Mouse (Mus musculus): ENCODE measurements around the gene Gm11027. TPM values are rescaled to one million over a fixed set of nuclear protein-coding genes. Genes with fewer than 3 reads are reported as not detected.
A peak's percentile ranks its signal among the peaks of the same experiment; 100 is the strongest.
"Not testable (repeated sequence)": the region's sequence is repeated elsewhere in the genome, so short reads cannot be mapped to it uniquely, and the experiment has no call there.

The Gm11027 gene
- not detected for total RNA-seq (2021)

DNA sequence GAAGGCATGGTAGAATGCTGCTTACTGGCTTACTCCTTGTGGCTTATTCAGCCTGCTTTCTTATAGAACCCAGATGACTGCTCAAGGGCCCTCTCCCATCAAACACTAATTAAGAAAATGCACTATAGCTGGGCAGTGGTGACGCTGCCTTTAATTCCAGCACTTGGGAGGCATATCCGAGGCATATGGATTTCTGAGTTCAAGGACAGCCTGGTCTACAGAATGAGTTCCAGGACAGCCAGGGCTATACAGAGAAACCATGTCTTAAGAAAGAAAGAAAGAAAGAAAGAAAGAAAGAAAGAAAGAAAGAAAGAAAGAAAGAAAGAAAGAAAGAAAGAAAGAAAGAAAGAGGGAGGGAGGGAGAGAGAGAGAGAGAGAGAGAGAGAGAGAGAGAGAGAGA lies at the start of gene Gm11027:
TSS of gene Gm11027 (plus strand) at position 301 of the 400 bp plus-strand sequence.
- DNase-seq; intact Hi-C loops (cut with DNase I): not testable (repeated sequence)

DNA sequence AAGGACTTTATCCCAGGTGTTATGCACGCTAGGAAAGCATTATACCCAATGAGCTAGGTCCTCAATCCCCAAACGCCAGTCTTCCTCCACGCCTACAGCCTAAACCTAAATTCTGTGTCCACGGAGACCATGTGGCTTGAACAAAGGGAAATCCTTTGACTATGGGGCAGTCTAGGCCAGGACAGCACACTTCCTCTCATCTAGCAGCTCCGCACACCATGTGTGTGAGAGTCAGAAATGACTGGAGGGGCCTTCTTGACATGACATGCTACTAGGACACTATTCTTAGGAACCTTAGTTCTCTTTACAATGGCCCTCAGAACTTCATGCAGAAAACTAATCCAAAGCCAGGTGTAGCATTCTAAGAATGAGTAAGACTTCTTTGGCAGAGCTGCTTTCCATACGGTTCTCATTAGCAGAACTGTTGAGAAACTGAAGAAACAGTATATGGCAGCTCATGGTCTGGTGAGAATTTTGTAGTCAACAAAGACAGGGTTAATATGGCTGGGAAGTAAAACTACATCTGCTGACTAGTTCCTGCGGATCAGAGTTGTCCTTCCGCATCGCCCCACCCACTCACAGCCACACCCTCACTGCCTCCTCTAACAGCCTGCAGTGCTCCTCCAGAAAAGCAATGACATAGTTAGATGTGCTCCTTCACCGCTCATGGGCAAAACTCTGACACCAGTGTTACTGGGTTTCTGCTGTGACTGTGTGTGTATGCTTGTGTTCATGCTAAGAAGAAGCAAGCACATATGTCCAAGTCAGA lies 48.7 kb upstream of the Gm11027 start:
- no peak for DNase-seq
- intact Hi-C loops (cut with DNase I): no loop called here

DNA sequence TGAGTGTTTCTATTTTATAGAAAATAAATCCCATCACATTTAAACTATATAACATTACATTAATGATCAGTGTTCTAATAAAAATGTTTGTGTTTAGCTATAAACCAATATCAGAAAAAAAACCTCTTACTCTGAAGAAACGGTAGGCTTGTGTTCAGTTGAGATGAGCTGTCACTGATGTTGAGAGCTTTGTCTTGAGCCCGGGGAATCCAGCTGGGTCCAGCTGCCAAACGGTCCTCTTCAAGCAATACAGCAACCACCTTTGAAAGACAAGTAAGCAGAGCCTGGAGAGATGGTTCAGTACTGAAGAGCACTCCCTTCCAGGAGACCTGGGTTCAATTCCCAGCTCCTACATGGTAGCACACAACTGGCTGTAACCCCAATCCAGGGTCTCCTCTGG lies 45.7 kb upstream of the Gm11027 start:
- DNase-seq: no peak
- intact Hi-C loops (cut with DNase I): no loop called here

DNA sequence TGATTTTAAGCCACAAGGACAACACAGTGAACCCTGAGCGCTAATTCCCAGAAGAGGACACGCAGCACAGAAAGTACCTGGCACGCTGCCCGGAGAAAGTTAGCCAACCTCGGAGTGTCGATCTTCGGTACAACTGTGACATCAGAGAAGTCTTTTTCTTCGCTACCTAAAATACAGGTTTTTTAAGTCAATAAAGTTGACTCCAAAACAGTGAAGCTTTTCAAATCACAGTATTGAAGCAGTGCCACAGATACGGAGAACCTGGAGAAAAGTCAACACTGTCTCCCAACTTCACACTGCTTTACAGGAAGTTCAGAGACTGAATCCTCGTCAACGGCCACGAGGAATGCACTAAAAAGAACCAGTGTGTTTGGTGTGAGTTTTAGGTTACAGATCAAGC lies 43.6 kb upstream of the Gm11027 start:
- intact Hi-C loops (cut with DNase I): no loop called here
- peak; percentile 31 for DNase-seq

DNA sequence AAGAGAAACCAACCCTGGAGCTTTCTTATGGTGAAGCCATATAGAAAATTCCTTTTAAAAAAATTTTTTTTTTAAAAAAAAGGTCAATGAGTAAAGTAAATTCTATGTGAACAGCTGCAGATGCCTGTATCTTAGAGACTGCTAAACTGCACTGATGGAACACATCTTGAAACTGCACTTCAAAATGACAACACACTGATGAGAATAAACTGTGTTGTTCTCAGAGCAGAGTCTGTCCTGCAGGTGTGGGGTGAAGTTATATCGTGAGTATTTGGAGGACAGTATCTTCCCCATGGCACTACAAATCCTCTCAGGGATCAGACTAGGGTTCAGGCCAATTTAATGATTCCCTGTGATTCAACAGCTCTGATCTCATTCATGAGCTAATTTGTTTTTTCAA lies 43.1 kb upstream of the Gm11027 start:
- no peak for DNase-seq
- intact Hi-C loops (cut with DNase I): no loop called here

DNA sequence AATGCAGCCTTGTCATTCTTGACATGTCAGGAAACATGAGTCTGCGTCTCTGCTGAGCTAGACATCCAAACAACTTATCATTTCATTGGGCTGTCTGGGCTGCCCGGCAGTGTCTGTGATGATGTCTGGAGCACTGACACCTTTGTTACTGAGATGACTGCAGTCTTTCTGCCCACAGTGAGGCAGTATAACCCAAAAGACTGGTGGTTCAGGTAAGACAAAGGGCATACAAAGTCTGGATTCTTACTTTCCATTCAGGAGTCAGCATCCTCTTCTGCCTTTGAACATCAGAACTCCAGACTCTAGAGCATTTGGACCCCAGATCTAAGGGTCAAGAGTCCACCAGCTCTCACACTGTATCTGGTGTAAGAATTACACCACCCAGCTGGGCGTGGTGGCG lies 39.8 kb upstream of the Gm11027 start:
- intact Hi-C loops (cut with DNase I): no loop called here
- no peak for DNase-seq

DNA sequence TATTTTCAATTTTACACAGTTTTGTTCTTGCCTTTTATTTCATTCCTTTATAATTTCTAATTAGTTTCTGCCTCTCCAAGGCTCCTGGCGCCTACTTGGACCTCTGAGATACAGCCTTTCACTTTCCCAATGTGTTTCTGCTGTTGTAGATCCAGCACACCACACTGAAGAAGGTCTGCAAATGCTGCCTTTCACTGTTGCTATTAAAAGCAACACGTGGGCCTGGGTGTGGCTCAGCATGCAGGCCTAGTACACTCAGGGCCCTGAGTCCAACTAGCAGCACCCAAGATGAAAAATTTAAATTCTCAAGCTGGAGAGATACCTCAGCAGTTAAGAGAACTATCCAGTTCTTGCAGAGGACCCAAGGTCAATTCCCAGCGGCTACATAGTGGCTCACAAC lies 38.5 kb upstream of the Gm11027 start:
- DNase-seq: no peak
- intact Hi-C loops (cut with DNase I): no loop called here

DNA sequence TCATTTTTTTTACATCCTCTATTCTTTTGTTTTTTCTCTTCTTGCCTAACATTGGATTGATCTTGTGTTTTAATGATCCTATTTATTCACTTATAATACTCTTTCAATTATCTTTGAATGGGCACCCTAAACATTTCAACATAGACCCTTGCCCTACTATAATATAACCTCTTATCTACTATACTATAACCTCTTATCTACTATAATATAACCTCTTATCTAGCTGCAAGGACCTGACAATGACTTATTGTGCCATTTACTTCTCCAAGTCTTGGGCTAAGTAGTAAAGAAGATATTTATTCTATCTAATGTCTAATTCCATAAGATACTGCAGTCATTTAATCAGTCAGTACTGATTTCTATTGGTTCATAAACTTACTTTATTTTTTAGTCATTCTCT lies 36.8 kb upstream of the Gm11027 start:
- DNase-seq: no peak
- intact Hi-C loops (cut with DNase I): no loop called here

DNA sequence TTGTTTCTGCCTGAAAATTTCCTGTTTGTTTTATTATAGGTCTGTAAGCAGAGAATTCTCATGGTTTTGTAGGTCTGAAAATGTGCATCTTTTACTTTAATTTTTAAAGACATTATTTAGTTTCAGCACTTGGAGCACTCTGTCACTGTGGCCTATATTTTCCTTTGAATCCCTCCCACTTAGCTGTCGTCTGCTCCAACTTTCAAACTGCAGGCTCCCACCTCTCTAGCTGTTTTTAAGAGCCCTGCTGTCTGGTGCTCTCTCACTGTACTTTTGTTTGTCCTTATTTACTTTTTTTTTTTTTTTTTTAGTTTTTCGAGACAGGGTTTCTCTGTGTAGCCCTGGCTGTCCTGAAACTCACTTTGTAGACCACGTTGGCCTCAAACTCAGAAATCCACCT lies 36.4 kb upstream of the Gm11027 start:
- intact Hi-C loops (cut with DNase I): no loop called here

DNA sequence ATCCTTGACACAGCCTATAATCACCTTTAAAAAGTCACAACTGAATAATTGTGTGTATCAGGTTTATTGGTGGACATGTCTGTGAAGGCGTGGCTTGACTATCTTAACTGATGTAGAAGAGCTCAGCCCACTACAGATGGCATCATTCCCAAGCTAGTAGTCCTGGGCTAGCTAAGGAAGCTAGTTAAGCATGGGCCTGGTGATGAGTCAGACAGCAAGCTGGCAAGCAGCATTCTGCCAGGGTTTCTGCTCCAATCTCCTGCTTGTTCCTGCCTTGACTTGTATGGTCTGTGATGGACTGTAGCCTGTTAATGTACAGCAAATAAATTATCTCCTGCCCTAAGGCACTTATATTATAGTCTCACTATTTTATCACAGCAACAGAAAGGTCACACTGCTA lies 30.6 kb upstream of the Gm11027 start:
- intact Hi-C loops (cut with DNase I): no loop called here
- DNase-seq: no peak

More for the DNA sequence above, 36.4 kb upstream of the Gm11027 start:
- DNase-seq: no peak

DNA sequence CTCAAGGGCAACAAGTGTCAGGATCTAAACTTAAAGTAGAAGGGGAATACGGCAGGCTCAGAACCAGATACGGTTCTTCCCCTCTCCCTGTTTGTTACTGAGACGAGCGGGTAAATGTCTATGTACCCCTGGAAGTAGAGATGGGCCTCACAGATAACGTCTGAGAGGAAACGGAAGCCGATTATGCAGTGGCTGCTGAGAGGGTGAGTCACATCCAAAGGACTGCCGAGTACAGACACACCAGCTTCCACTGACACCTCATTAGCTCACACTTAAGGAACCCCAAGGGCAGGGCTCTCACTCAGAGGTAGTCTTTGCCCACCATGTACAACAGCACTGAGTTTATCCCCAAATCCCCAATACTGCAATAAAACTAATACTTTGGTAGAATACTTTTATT lies 20.5 kb upstream of the Gm11027 start:
- DNase-seq: no peak
- intact Hi-C loops (cut with DNase I): no loop called here

DNA sequence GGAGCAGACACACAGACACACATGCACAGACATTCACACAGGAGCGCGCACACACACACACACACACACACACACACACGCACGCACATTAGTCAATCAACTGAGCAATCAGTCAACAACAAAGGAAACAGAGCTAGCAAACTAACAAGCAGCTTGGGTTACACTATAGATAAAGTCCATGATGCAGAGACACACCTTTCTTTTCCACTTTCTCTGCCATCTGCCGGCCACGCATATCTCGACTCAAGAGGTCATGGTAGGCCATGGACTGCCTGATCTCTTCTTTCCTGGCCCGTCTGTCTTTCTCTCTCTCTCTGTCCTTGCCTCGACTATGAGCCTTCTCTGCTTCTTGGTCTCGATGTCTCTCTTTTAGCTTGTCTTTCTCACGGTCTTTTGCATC lies 19.6 kb upstream of the Gm11027 start:
- DNase-seq: no peak
- intact Hi-C loops (cut with DNase I): no loop called here

DNA sequence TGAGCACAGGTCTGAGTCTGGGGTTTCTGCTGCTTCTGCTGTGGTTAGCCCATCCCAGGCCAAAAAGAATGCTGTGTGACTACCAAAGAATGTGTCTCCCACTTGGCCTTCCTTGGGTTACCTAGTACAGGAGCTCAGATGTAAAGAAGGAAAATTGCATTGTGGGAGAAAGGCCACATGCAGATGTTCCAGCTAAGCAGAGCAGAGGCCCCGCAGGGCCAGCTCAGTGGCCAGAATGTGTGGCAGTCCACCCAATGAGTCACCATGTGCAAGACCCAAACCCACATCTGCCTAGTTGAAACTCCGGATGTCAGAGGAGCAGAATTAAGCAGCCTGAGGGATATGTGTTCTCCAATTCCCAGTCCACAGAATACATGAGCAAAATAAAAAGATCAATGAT lies 16.9 kb upstream of the Gm11027 start:
- intact Hi-C loops (cut with DNase I): no loop called here
- DNase-seq: no peak

DNA sequence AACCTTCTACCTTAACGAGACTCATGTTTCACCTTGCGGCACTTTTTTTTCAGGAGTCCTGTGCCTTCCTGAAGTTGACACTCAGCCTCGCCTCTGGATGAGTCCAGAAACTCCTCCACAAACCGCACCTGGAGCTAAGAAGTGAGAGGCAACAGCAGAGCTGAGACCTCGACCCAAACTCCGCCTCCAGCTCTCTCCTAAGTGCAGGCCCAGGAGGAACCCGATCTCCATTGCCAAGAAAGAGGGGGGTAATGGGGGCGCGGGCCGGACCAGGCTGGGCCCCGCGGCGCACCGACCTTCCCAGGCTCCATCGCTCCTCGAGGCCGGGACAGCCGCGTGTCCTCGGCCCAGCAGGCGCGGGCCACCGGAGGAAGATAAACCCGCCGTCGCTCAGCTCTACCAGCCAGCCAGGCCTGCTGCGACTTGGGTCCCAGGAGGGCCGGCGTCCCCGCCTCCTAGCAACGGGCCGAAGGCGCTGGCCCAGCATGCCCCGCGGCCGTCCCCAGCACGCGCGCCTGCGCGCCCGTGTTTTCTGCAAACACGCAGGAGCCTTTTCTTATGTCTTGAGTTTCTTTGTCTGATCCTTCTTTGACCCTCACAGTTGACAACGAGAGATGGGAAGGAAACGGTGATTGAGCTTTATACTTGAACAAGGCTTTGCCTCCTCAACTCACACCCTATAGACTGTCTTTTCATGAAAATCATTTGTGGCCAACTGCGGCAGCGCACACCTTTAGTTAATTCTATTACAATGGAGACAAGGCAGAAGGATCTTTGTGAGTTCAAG lies 12.4 kb upstream of the Gm11027 start, which contains the start of gene Wdr60:
TSS of gene Wdr60 (minus strand) at position 468 of the 787 bp plus-strand sequence.
- intact Hi-C loops (cut with DNase I): no loop called here
- peak; percentile 91 for DNase-seq

DNA sequence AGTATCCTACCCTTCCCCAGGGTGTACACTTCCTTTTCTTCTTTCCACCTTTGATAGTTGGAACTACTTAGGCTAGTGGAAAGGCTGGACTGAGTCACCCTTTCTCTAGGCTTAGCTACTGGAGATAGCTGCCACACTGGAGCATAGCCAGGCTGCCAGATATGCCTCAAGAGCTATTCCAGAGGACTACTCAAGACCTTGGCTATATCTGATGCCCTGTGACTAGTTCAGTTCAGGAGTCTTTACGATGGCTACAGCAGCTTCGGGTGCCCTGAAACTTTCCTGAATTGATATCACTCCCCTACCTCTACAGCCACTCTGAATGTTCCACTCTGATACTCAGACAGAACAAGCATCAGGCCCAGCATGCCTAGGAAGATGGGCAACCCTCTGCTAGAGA lies 10.4 kb upstream of the Gm11027 start:
- no peak for DNase-seq
- intact Hi-C loops (cut with DNase I): no loop called here

DNA sequence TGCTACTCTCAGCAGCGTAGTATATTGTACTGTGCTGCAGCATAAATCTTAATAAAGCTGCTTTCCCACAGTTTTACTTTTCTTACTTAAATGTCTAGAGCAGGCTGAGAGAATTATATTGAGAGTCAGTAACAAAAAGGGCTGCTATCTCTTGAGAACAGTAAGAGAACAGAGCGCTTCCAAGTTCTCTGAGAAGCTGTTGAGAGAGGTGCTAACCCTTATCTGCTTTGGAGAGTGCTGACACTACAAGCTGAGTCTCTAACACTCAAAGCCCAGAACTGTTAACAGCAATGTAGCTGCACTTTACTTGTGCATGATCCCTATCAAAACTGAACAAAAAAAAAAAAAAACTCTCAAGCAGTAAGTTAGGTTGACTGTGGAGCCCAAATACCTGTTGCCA lies 9.9 kb upstream of the Gm11027 start:
- DNase-seq: no peak
- intact Hi-C loops (cut with DNase I): no loop called here

DNA sequence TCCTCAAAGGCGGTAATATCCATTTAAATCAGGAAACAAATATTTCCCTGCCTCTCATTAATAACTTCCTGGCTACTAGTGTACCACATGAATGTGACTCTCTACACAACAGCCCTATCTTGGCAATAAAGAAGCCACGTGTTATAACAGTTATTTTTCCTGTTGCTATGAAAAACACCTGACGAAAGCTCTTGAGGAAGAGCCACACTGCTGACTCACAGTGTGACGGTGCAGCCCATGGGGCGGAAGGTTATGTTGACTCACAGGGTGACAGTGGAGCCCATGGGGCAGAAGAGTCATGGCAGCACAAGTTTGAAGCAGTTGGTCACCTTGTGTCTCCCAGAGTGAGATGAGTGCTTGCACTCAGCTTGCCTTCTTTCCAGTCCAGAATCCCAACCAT lies 5.7 kb upstream of the Gm11027 start:
- intact Hi-C loops (cut with DNase I): no loop called here

DNA sequence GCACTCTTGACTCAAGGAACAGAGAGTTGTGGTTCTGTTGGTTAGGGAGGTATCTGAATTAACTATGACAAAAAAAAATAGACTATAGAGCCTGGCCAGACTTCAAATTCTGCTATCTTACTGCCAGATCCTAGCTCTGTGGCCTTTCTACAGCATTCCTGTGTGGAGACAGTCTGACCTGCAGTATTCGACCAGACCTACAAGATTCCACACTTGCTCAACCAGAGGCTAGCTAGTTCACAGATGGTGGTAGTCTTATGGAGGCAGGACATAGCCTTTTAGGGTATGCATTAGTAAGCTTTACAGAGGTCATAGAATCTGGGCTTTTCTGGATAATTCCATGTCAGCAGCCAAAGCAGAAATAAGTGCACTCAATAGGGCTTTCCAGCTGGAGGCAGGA lies 4.6 kb upstream of the Gm11027 start:
- no peak for DNase-seq
- intact Hi-C loops (cut with DNase I): no loop called here

More for the DNA sequence above, 5.7 kb upstream of the Gm11027 start:
- no peak for DNase-seq

DNA sequence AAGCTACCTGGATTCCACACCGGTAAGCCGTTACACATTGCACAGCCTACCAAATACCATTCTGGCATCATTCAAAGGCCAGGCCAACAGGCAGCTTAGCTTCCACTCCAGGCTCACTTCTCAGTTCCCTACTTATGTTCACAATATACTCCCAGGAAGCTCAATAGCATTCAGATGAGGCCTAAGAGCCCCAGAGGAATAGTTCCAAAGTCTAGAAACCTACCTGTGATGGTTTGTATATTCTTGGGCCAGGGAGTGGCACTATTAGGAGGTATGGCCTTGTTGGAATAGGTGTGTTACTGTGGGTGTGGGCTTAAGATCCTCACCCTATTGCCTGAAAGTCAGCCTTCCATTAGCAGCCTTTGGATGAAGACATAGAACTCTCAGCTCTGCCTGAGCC lies 4.1 kb upstream of the Gm11027 start:
- no peak for DNase-seq
- intact Hi-C loops (cut with DNase I): no loop called here

DNA sequence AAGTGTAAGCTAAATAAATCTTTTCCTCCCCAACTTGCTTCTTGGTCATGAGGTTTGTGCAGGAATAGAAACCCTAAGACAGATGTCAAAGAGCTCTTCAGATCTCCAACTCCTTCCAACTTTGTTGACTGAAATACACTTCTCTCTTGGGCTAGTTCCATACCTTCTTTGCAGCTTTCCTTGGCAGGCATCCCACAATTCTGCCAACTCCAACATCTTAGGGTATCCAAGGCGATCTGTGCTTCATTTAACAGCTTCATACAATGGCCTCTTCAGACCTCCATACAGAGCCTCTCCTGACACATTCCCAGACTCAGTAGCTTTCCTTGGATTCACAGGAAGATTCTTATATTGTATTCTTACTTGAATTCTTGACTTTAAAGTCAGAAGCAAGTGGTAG lies 1.5 kb upstream of the Gm11027 start:
- intact Hi-C loops (cut with DNase I): no loop called here

DNA sequence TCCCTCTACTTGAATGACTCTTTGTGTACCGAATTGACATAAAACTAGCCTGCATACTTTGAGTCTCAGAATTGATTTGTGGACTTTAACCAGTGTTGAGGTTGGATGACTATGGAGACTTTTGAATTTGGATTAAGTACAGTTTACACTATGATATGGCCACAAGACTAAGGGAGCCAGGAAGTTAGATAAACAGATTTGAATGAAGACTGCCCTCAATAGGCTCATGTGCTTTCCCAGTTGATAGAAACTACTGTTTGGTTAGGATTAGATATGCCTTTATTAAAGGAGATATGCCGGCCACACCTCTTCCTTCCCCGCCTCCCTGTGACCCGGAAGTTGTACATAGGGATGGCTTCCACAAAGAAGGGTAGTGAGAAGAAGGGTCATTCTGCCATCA lies 445 bp downstream of the Gm11027 start:
- DNase-seq: no peak
- intact Hi-C loops (cut with DNase I): no loop called here

More for the DNA sequence above, 1.5 kb upstream of the Gm11027 start:
- DNase-seq: no peak

DNA sequence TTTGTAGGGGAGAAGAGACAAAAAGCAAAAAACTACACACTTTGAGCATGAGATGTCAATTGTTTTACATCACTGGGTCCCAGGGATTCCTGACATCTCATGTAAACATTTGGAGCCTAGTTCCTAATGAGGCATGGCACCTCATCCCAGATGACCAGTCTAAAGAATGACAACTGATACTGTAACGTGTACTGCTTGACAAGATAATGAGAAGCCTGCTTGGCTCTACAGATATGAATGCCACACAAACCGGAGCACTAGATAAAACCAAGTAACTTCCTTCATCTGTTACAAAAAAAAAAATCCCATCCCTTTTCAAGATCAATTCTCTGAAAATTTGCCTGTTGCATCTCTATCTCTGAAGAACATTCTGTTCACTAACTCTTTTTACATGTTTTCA lies 1.8 kb downstream of the Gm11027 start:
- intact Hi-C loops (cut with DNase I): no loop called here
- DNase-seq: no peak

Data from left cerebral cortex, postnatal 4 days (tissue).